Comparison of ENCODE assay signal across 26 mouse cellular contexts in genomic region chr19:23187732-23188131, GRCm38 (mm10). TPM values are rescaled to one million over a fixed set of nuclear protein-coding genes. Genes with fewer than 3 reads are reported as not detected.
DNase-seq lines count a peak whose midpoint lies in the region; ATAC-seq and TF ChIP-seq lines count a peak whose summit lies in the region.
"Had no signal": no experiment of that assay in that cellular context is flagged by ENCODE, and none has a peak within 500 bp of the region (broad histone marks: within the 10 kb centered on the region; RNA-seq: fewer than 3 reads in every experiment).

No protein-coding gene starts in this region.

- dilution Hi-C loops in CH12.LX (cut with MboI; ENCODE audit: extremely low pct_ligation_motif_present, extremely low pct_unique_long_range_greater_than_20kb, low sequenced_read_pairs), result no loop called here

- H3K4me3 ChIP-seq in forebrain, postnatal 0 days (ENCODE audit: low read depth, low read length), result no peak overlapping the region
- H3K4me3 ChIP-seq in forebrain, embryonic 15.5 days, result no peak overlapping the region
- H3K4me3 ChIP-seq in CH12.LX (replicated peaks in 1 of 3; ENCODE audit: low read depth in 2 of 3, low read length in 2 of 3, poor library complexity in 1 of 3), result no peak overlapping the region
- no peak overlapping the region for H3K4me3 ChIP-seq in liver, postnatal 0 days (ENCODE audit: low read depth, low read length)
- H3K4me3 ChIP-seq: embryonic facial prominence, embryonic 10.5 days; erythroblast, embryonic 14.5 days; forebrain, embryonic 12.5 days; gastrocnemius, adult 2 months; heart, embryonic 13.5 days; hindbrain, embryonic 15.5 days had no signal

- 61% methylated on average over 6 of the region's 6 CpGs for whole genome bisulfite sequencing in forebrain, postnatal 0 days
- WGBS in forebrain, embryonic 15.5 days, result 68% methylated on average over 6 of the region's 6 CpGs
- 81% methylated on average over 6 of the region's 6 CpGs for WGBS in liver, postnatal 0 days (ENCODE audit: insufficient replicate concordance)

- H3K9ac ChIP-seq in forebrain, postnatal 0 days, result no peak overlapping the region
- no peak overlapping the region for H3K9ac ChIP-seq in forebrain, embryonic 15.5 days (replicated peaks)
- H3K9ac ChIP-seq in CH12.LX (ENCODE audit: insufficient read depth, low read depth), result no peak overlapping the region
- no peak overlapping the region for H3K9ac ChIP-seq in liver, postnatal 0 days (replicated peaks)
- H3K9ac ChIP-seq: forebrain, embryonic 12.5 days; heart, embryonic 13.5 days; hindbrain, embryonic 15.5 days had no signal

- TF ChIP-seq EP300 in CH12.LX (IDR thresholded peaks at IDR 0.05; ENCODE audit: low read length), result no peak
- TF ChIP-seq EP300 in liver, postnatal 0 days (IDR thresholded peaks at IDR 0.05; ENCODE audit: low read depth), result no peak

- H3K36me3 ChIP-seq in forebrain, postnatal 0 days (ENCODE audit: insufficient read depth), result no peaks in the 10 kb centered on the region
- no peaks in the 10 kb centered on the region for H3K36me3 ChIP-seq in forebrain, embryonic 15.5 days
- peaks cover 5 to 73% of the 10 kb centered on the region in 2 experiments for H3K36me3 ChIP-seq in CH12.LX (replicated peaks in 1 of 2; ENCODE audit: control insufficient read depth in 1 of 2, insufficient read depth in 1 of 2, low read length in 1 of 2)
- H3K36me3 ChIP-seq in liver, postnatal 0 days (replicated peaks; ENCODE audit: insufficient read depth, low read length), result no peaks in the 10 kb centered on the region; the same call in 1 of the 2 replicates
- H3K36me3 ChIP-seq: forebrain, embryonic 12.5 days; hindbrain, embryonic 15.5 days had no signal

- TF ChIP-seq CTCF in forebrain, postnatal 0 days (IDR thresholded peaks at IDR 0.05; ENCODE audit: low read depth), result no peak
- TF ChIP-seq CTCF in CH12.LX (conservative IDR thresholded peaks at IDR 0.05 in 1 of 2, IDR thresholded peaks at IDR 0.05 in 1 of 2; ENCODE audit: low read depth in 2 of 2, low read length in 2 of 2), result no peak
- TF ChIP-seq CTCF in brain, embryonic 14.5 days (IDR thresholded peaks at IDR 0.05; ENCODE audit: borderline replicate concordance, extremely low read depth, insufficient read depth, insufficient read length), result no peak
- no peak for TF ChIP-seq CTCF in liver, postnatal 0 days (IDR thresholded peaks at IDR 0.05; ENCODE audit: low read depth)

- H3K27me3 ChIP-seq in forebrain, postnatal 0 days (ENCODE audit: insufficient read depth, low read length), result no peaks in the 10 kb centered on the region
- H3K27me3 ChIP-seq in forebrain, embryonic 15.5 days, result no peaks in the 10 kb centered on the region
- H3K27me3 ChIP-seq in CH12.LX (replicated peaks), result no peaks in the 10 kb centered on the region
- no peaks in the 10 kb centered on the region for H3K27me3 ChIP-seq in liver, postnatal 0 days (ENCODE audit: insufficient read depth, low read length)
- H3K27me3 ChIP-seq: forebrain, embryonic 12.5 days; heart, embryonic 13.5 days; hindbrain, embryonic 15.5 days; Patski had no signal

- peak; percentile 34 for DNase-seq in forebrain, postnatal 0 days
- DNase-seq in 3T3-L1 (ENCODE audit: low read depth, low spot score), result peak; percentile 56
- peak; percentile 5 for DNase-seq in CH12.LX (ENCODE audit: extremely low read depth)
- peak; percentile 25 for DNase-seq in brain, embryonic 14.5 days (ENCODE audit: low read depth)
- no peak for DNase-seq in urinary bladder, postnatal 4 days (ENCODE audit: low spot score in 2 of 2)
- DNase-seq in liver, postnatal 0 days, result no peak
- DNase-seq: adrenal gland, postnatal 14 days; B cell, adult 2 months; cerebellum, adult 18-20 months; cerebellum, adult 9-11 months; gastrocnemius, adult 2 months; gastrocnemius, postnatal 25 days; heart, postnatal 36 days; kidney, adult 8-10 months had no signal

- no peaks in the 10 kb centered on the region for H3K79me2 ChIP-seq in CH12.LX (replicated peaks; ENCODE audit: control insufficient read depth, extremely low read depth, insufficient read depth, poor library complexity, severe bottlenecking)

- H3K9me3 ChIP-seq in forebrain, postnatal 0 days (ENCODE audit: low read length), result no peaks in the 10 kb centered on the region
- H3K9me3 ChIP-seq in forebrain, embryonic 15.5 days, result no peaks in the 10 kb centered on the region
- no peaks in the 10 kb centered on the region for H3K9me3 ChIP-seq in CH12.LX (replicated peaks; ENCODE audit: low read length)
- no peaks in the 10 kb centered on the region for H3K9me3 ChIP-seq in liver, postnatal 0 days (ENCODE audit: low read length)
- H3K9me3 ChIP-seq: embryonic facial prominence, embryonic 10.5 days; forebrain, embryonic 12.5 days; heart, embryonic 13.5 days; hindbrain, embryonic 15.5 days had no signal

- in situ Hi-C loops in CH12.LX (cut with MboI; ENCODE audit: low pct_ligation_motif_present, low pct_unique_long_range_greater_than_20kb, low sequenced_read_pairs), result no loop called here

- ATAC-seq in forebrain, postnatal 0 days, result peak; percentile 71
- ATAC-seq in forebrain, embryonic 15.5 days (replicated peaks), result no peak
- no peak for ATAC-seq in liver, postnatal 0 days
- ATAC-seq: activated CD4-positive, CD25-positive, alpha-beta regulatory T cell, adult 4 months; CD4-positive, CD25-positive, alpha-beta regulatory T cell, adult 4 months; inflammation-experienced regulatory T-cells, adult 6 months; intestine, postnatal 0 days; Patski had no signal

- 0 out of 2 replicates have a peak, but pooled peaks cover 2% of the 10 kb centered on the region for H3K4me1 ChIP-seq in forebrain, postnatal 0 days (ENCODE audit: insufficient read depth)
- no peaks in the 10 kb centered on the region for H3K4me1 ChIP-seq in forebrain, embryonic 15.5 days
- H3K4me1 ChIP-seq in CH12.LX (ENCODE audit: control insufficient read depth in 1 of 2, insufficient read depth in 2 of 2), result peaks cover 0 to 18% of the 10 kb centered on the region in 2 experiments; a peak in 2 of 4 replicates
- H3K4me1 ChIP-seq in liver, postnatal 0 days (ENCODE audit: insufficient read depth), result no peaks in the 10 kb centered on the region
- H3K4me1 ChIP-seq: embryonic facial prominence, embryonic 10.5 days; forebrain, embryonic 12.5 days; hindbrain, embryonic 15.5 days had no signal

- H3K27ac ChIP-seq in forebrain, postnatal 0 days (ENCODE audit: low read depth, low read length), result no peak overlapping the region
- no peak overlapping the region for H3K27ac ChIP-seq in forebrain, embryonic 15.5 days (replicated peaks)
- no peak overlapping the region for H3K27ac ChIP-seq in CH12.LX (ENCODE audit: insufficient read depth, low read depth)
- no peak overlapping the region for H3K27ac ChIP-seq in liver, postnatal 0 days (ENCODE audit: low read depth)
- H3K27ac ChIP-seq: embryonic facial prominence, embryonic 10.5 days; forebrain, embryonic 12.5 days; gastrocnemius, adult 2 months; heart, embryonic 13.5 days; hindbrain, embryonic 15.5 days had no signal

- no peak overlapping the region for H3K4me2 ChIP-seq in forebrain, postnatal 0 days (ENCODE audit: low read depth)
- no peak overlapping the region for H3K4me2 ChIP-seq in forebrain, embryonic 15.5 days (replicated peaks)
- no peak overlapping the region for H3K4me2 ChIP-seq in CH12.LX (ENCODE audit: insufficient read depth, low read depth, poor library complexity, severe bottlenecking)
- no peak overlapping the region for H3K4me2 ChIP-seq in liver, postnatal 0 days (ENCODE audit: low read depth, low read length)
- H3K4me2 ChIP-seq: forebrain, embryonic 12.5 days; heart, embryonic 13.5 days; hindbrain, embryonic 15.5 days had no signal

- TF ChIP-seq RAD21 in CH12.LX (IDR thresholded peaks at IDR 0.05; ENCODE audit: low read depth, low read length), result no peak

- TF ChIP-seq POLR2A in CH12.LX (IDR thresholded peaks at IDR 0.05; ENCODE audit: low read depth, low read length), result no peak
- no peak for TF ChIP-seq POLR2A in brain, embryonic 14.5 days (IDR thresholded peaks at IDR 0.05; ENCODE audit: borderline replicate concordance, extremely low read depth, insufficient read depth, insufficient read length, poor library complexity, severe bottlenecking)

TF ChIP-seq in CH12.LX, 34 proteins besides CTCF, POLR2A, EP300 and RAD21:
- no peak for TF ChIP-seq NELFE (IDR thresholded peaks at IDR 0.05; ENCODE audit: low read depth, low read length)
- no peak for TF ChIP-seq ZC3H11A (IDR thresholded peaks at IDR 0.05; ENCODE audit: low read depth, low read length)
- TF ChIP-seq TCF12 (IDR thresholded peaks at IDR 0.05; ENCODE audit: low read depth, low read length), result no peak
- no peak for TF ChIP-seq E2F4 (IDR thresholded peaks at IDR 0.05; ENCODE audit: insufficient replicate concordance, low read depth, low read length)
- TF ChIP-seq ZNF384 (IDR thresholded peaks at IDR 0.05; ENCODE audit: low read depth, low read length), result no peak
- no peak for TF ChIP-seq UBTF (IDR thresholded peaks at IDR 0.05; ENCODE audit: low read depth, low read length)
- TF ChIP-seq SMC3 (IDR thresholded peaks at IDR 0.05; ENCODE audit: low read depth, low read length), result no peak
- TF ChIP-seq ZMIZ1 (IDR thresholded peaks at IDR 0.05; ENCODE audit: low read depth, low read length), result no peak
- no peak for TF ChIP-seq MAX (IDR thresholded peaks at IDR 0.05; ENCODE audit: low read length)
- no peak for TF ChIP-seq GABPA (IDR thresholded peaks at IDR 0.05; ENCODE audit: insufficient replicate concordance, low read depth, low read length)
- no peak for TF ChIP-seq ZKSCAN1 (IDR thresholded peaks at IDR 0.05; ENCODE audit: borderline replicate concordance, low read depth, low read length)
- TF ChIP-seq MAZ (IDR thresholded peaks at IDR 0.05; ENCODE audit: low read depth, low read length), result no peak
- no peak for TF ChIP-seq POLR2AphosphoS2 (IDR thresholded peaks at IDR 0.05; ENCODE audit: low read depth, low read length)
- no peak for TF ChIP-seq USF1 (IDR thresholded peaks at IDR 0.05; ENCODE audit: low read depth, low read length)
- TF ChIP-seq ETS1 (conservative IDR thresholded peaks at IDR 0.05; ENCODE audit: low read depth, low read length), result no peak

RNA-seq across cellular contexts. Expression of gene Klf9, which starts 46.7 kb away (rescaled TPM):
- total RNA-seq in forebrain, postnatal 0 days (2014; rRNA removed), result 22.5 and 25.9 TPM in 2 replicates
- polyA plus RNA-seq in forebrain, postnatal 0 days (2015; fragmentation: Nextera tagmentation; extraction: Ambion mirVana), result 10.2 and 11.4 TPM in 2 replicates
- 2.4 and 2.5 TPM in 2 replicates for polyA plus RNA-seq in forebrain, embryonic 15.5 days (2015; fragmentation: Nextera tagmentation; extraction: Ambion mirVana)
- not detected in 2 replicates for total RNA-seq in CH12.LX (2012; rRNA removed)
- total RNA-seq in CH12.LX (2014; rRNA removed), result not detected in 2 replicates
- polyA plus RNA-seq in CH12.LX (2012; ENCODE audit: insufficient read length, low read depth), result not detected in 2 replicates
- 1.1 and 1.6 TPM in 2 replicates for polyA plus RNA-seq in brain, embryonic 14.5 days (2012; rRNA removed)
- polyA plus RNA-seq in liver, postnatal 0 days (2015; fragmentation: Nextera tagmentation; extraction: Ambion mirVana), result 12.6 and 17.2 TPM in 2 replicates
- total RNA-seq: MEL had no signal

Comparison
In these comparisons a context has a peak if more than half of its experiments do, and no peak if none do; other contexts are left out.
1. DNase-seq: peak in forebrain, postnatal 0 days (single experiment), 3T3-L1 (single experiment), CH12.LX (single experiment) and brain, embryonic 14.5 days (single experiment); none in urinary bladder, postnatal 4 days (0 of 2) and liver, postnatal 0 days (single experiment).